Mouse (Mus musculus) right cerebral cortex, postnatal 14 days (tissue): ENCODE measurements around the gene Gamt.
"Not testable (repeated sequence)": the region's sequence is repeated elsewhere in the genome, so short reads cannot be mapped to it uniquely, and the experiment has no call there.

ENCODE experiments used
- DNase-seq: peaks from one replicate; pipeline ENCODE4 v3.0.0; 2022

Gamt gene

DNA sequence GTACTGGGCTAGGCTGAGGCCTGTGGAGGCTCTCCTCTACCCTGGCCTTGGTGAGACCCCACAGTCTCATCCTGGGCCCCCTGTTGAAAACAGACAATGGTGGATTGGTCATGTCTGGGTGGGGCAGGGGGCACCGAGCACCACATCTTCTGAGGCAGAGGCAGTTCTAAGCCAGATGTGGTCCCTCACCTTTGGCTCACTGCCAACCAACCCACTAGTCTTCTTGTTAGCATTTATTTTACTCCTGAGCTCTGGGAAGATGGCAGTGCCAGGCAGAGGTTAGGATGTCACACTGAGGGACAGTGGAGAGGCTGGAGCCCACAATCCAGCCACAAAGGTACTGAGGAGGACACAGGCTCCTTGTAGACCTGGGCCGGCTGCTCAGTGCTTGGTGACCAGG, 2.9 kb downstream of the Gamt start:
- DNase-seq: no peak

DNA sequence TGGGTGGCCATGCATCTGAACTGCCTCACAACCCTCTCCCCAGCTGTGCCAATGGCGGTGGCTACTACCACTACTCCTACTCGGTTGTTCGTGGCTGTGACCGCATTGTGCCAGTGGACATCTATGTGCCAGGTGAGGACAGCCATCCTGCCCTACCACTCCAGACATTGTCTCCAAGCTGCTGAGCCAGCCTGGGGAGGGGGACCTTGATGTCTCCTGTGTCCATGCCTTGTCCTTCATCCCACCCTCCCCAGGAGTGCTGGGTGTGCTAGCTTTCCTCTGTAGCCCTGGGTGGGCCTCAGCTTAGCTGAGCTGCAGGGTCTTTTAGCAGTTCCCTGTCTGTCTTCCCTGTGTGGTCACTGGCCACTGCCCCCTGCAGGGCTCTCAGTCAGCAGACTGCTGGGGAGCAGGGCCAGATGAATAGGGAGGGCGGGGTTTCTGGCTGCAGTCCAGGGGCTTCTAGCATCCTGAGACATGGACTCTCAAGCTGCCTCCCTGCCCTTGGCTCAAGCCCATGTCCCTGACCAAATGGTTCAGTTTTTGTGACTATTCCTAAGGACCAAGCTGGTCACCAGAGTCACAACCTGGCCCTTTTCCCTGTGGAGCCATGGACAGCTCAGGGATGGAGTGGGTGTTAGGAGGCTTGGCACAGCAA, 4.8 kb downstream of the Gamt start:
- DNase-seq: no peak

DNA sequence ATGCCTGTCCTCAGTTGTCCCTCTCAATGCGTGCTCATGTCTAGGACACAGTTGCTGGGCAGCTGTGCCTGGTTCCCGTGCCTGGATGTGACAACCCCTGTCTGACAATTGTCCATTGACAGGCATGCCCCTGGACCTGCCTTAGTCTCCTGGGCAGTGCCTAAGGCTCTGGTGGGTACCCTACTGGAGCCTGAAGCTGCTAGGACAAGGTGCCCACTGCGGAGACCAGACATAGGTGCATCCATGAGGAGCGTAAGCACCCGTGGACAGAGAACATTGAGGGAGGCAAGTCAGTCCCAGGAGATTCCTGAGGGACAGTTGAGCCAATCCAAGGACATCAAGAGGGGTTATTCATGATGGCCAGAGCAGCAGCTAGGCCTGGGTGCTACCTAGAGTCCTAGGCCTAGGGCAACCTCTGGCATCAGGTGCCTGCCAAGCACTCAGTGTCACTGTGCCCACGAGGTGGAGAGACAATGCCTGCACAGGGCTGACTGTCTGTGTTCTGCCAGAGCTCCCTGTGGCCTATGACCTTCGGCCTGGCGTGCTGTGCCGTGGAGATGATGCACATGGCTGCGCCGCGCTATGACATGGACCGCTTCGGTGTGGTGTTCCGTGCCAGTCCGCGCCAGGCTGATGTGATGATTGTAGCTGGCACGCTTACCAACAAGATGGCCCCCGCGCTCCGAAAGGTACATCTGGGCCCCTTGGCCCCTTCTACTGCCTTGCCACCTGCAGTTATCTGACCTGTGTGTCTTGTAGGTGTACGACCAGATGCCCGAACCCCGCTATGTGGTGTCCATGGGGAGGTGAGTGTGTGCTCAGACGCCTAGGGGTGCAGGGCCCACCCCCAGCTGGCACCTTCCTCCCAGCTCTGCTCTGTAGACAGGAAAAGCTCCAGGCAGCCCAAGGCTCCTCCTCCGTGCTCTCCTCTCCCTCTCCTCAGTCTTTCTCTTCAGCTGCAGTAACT, 6.2 kb downstream of the Gamt start:
- DNase-seq: no peak

DNA sequence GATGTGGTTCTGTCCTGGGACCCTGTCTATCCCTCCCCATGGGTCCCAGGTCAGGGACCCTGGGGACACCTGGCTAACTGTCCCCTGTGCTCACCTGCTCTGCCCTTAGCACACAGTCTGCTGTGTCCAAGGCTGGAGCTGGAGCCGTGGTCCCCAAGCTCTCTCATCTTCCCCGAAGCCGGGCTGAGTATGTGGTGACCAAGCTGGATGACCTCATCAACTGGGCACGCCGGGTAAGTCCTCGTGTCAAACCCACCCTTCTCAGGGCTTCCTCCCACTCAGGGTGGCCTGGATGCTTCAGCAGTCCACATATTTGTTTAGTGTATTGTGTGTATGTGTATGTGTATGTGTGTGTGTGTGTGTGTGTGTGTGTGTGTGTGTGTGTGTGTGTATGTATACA, 7.3 kb downstream of the Gamt start:
- DNase-seq: no peak

DNA sequence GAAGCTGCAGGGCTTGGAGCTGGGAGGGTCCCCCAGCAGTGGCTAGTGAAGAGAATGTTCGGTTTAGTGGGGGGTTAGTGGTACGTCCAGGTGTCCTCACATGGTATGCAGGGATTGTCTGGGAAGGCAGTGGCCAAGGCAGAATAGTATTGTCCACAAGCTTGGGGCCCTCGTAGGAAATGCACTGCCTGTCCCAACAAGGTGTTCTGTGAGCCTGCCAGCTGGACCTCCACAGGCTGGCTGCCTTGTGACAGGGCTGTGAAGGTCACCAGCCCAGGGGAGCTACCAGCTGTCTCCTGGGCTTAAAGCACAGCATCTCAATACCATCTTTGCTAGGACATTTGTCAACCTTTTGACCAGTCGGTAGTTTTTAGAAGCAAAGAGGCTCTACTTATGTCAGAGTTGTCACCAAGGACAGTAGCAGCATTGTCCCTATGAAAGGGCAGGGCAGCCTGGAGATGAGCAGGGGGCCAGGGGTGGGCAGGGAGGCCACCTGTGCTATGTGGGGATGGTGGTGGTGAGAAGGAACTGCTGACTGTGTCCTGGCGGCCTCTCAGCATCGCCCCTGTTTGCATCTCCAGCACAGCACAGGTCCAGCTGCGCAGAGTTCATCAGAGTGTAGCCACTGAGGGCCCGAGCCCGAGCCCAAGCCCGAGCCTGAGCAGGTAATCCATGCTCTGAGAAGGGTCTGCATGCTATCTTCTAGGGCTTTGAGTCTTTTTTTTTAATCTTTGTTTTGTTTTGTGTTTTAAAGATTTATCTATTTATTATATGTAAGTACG, 8.1 kb downstream of the Gamt start:
- no peak for DNase-seq

GRCm38 (mm10) chr10:80252011-80252410, 8.8 kb downstream of the Gamt start:
- no peak for DNase-seq

GRCm38 (mm10) chr10:80250573-80250972, 10.2 kb downstream of the Gamt start:
- no peak for DNase-seq

- no peak for DNase-seq
Observed at GRCm38 (mm10) chr10:80250059-80250458, 10.8 kb downstream of the Gamt start.

DNA sequence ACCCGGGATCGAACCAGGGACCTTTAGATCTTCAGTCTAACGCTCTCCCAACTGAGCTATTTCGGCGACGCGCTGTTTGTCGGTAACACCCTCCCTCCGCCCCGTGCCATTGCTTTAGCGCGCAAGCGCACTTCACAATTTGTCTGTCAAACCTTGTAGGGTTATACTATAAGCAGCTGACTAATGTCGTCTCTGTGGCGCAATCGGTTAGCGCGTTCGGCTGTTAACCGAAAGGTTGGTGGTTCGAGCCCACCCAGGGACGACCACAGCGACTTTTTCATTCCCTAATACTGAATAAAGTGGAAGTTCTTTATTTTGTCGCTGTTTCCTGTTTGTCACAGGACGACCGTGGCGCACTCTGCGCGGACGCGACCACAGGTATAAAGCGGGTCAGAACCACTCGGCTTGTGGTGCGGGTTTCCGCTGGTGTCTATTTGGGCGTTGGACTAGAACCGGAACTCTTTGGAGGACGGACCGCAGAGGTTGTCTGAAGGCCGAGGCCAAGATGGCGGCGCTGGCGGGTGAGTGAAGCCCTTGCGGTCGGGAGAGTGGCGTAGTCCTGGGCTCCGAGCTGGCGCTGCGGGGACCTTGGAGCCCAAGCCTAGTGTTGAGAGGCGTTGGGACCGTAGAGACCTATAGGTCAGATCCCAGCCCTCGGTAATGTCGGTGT, 11.7 kb downstream of the Gamt start, which contains the start of gene Ndufs7:
Ndufs7 (plus strand) TSS at position 151 of the 670 bp plus-strand sequence.
- DNase-seq: peak; percentile 91

DNA sequence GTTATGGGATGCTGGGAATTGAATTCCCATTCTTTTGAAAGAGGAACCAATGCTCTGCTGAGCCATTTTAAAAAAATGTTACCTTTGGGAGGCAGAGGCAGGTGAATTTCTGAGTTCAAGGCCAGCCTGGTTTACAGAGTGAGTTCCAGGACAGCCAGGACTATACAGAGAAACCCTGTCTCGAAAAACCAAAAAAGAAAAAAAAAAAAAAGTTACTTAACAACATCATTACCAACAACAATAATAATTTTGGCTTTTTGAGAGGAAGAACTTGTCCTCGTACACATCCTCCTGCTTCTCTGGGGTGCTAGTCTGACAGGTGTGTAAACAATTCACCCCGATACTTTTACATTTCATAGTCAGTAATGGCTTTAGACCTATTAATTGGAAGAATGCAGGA, 12.4 kb downstream of the Gamt start:
- not testable (repeated sequence) for DNase-seq

GRCm38 (mm10) chr10:80247849-80248248, 13.0 kb downstream of the Gamt start:
- no peak for DNase-seq

DNA sequence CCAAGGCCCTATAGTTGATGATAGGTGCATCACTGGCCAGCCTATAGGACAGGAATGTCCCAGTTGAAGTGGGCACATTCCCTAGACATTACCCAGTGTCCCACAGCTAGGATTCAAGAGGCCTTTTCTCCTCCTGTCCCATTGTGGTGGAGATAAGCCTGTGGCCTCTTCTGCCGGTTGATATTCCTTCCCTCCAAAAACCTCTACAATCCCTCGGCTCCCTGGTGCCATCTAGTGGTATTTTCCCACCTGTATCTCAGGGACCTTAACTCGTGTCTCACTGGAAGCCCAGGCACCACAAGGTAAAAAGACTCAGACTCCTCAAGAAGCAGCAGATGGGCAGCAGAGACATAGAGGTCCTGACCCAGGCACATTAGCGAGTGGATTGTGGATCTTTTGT, 15.2 kb downstream of the Gamt start:
- peak; percentile 83 for DNase-seq

GRCm38 (mm10) chr10:80244791-80245399, 15.9 kb downstream of the Gamt start:
- no peak for DNase-seq

DNA sequence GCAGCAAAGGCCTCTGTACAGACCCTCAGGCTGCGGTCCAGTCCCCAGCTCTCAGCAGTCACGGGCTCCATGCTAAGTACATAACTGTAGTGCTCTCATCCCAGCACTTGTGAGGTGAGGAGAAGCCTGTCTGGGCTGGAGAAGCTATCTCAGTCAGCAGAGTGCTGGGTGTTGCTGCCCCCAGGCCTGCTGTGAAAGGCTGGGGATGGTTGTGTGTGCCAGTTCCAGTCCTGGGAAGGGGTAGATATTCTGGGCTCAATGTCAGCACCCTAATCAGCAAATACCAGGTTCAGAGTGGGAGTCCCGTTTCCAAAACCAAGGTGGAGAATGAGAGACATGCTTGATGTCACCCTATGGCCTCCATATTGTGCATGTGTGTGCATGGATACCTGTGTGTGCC, 18.2 kb downstream of the Gamt start:
- no peak for DNase-seq

DNA sequence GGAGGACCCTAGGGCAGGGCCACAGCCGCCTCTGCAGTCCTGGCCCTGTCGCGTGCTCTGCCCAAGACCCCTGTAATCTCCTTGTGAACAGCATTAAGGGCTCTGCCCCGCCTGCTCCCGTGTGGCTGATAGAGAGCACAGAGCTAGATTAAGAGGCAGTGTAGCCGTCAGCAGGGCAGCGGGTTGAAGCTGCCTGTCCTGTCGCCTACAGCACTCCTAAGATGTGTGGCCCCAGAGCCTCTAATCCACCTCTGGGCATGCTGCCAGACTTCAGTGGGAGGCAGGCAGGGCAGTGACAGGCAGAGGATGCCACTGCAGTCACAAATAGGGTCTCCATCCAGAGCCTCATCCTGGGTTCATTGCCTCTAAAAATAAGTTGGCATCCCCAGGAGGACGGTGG, 18.7 kb downstream of the Gamt start:
- no peak for DNase-seq

DNA sequence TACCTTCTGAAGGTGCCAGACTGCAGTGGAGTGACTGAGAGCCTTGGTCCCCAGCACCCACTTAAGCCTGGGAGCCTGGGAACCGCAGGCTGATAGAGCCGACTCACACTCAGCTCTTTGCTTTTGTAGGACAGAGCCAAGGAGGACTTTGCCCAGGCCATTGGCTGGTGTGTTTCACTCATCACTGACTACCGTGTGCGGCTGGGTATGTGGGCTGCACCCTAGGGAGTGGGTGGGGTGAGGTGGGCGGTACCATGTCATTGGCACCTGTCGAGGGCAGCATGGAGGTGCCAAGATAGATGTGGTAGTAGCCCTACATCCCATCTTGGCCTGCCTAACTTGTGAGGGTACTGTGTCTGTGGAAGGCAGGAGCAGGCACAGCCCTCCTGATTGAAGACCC, 21.0 kb downstream of the Gamt start:
- DNase-seq: no peak

- no peak for DNase-seq
Observed at GRCm38 (mm10) chr10:80238306-80238705, 22.5 kb downstream of the Gamt start.

DNA sequence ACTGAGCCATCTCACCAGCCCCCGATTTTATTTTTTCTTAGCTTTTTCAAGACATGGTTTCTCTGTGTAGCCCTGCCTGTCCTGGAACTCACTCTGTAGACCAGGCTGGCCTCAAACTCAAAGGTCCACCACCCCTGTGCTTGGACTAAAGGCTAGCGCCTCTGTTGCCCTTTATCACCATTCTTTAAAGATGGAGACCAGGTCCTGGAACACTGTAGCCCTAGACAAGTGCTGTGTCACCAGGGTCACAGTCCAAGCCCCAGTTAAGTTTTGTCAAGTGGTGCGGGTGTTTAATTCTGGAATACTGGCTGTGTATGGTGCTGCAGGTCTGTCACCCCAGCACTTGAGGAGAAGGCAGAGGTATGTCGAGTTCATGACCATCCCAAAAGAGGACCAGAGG, 23.8 kb downstream of the Gamt start:
- DNase-seq: no peak

DNA sequence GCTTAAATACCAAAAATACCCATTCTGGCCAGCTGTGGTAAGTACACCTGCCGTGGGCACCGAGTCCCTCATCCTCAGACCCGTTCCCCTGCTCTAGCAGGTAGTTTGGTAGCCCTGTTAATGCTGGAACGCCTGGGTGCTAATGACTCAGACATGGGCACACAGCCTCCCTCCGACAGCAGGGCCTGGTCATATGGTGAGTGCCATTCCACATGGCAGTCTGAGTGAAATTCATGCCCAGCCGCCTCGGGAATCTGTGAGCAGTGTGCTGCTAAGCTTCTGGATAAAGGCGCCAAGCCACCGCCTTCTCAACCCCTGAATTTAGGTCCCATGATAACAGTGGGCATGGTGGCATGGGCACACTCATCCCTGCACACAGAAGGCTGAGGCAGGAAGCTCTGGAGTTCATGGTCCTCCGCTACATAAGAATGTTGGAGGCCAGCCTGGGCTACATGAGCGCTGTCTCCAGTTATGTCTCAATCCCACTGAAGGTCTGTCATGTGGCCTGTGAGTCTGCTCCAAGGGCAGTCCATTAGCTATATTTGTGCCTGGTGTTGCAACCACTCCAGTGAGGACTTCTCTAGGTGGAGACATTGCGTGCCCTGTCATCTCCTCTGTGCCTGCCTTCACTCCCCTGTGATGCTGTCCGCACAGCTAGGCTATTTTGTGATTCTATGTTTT, 24.5 kb downstream of the Gamt start:
- DNase-seq: no peak

- DNase-seq: no peak
Observed at GRCm38 (mm10) chr10:80227877-80228775, 32.7 kb downstream of the Gamt start.

GRCm38 (mm10) chr10:80227166-80227539, 33.7 kb downstream of the Gamt start:
- DNase-seq: no peak
